Mouse (Mus musculus) limb, embryonic 14.5 days (tissue): ENCODE data around the gene Prss23. TPM values are rescaled to one million over a fixed set of nuclear protein-coding genes. Genes with fewer than 3 reads are reported as not detected.
A peak's percentile ranks its signal among the peaks of the same experiment; 100 is the strongest.

Source experiments
- ATAC-seq: fragments of 200-750 bp; cut with Nextera tagmentation; 2 replicates; pipeline ENCODE4 v1.8.0; 2017; ENCODE audit warnings: low read depth, moderate number of reproducible peaks, moderate TSS enrichment; ENCODE audit not compliant: low FRiP score
- DNase-seq: peaks from one replicate; pipeline ENCODE4 v3.0.0-alpha.2; 2015; ENCODE audit warnings: low spot score
- H3K27ac ChIP-seq: fragments of 300-500 bp; sonication (generic); replicated peaks from 2 replicates; pipeline ENCODE4 v1.5.1; 2014; ENCODE audit warnings: low read depth, mild to moderate bottlenecking, low read length, moderate library complexity, mixed read lengths
- H3K27me3 ChIP-seq: fragments of 300-500 bp; sonication (generic); 2 replicates; pipeline ENCODE4 v1.6.1; 2014; ENCODE audit warnings: low read length, mixed read lengths; ENCODE audit not compliant: control insufficient read depth, insufficient read depth
- H3K36me3 ChIP-seq: fragments of 300-500 bp; sonication (generic); 2 replicates; pipeline ENCODE4 v1.6.1; 2014; ENCODE audit warnings: mild to moderate bottlenecking, low read length, moderate library complexity, mixed read lengths; ENCODE audit not compliant: control insufficient read depth, insufficient read depth
- H3K4me1 ChIP-seq: fragments of 300-500 bp; sonication (generic); 2 replicates; pipeline ENCODE4 v1.6.1; 2014; ENCODE audit warnings: antibody characterized with exemption, low read length, mixed read lengths; ENCODE audit not compliant: control insufficient read depth, insufficient read depth
- H3K4me2 ChIP-seq: fragments of 300-500 bp; sonication (generic); replicated peaks from 2 replicates; pipeline ENCODE4 v1.6.1; 2014; ENCODE audit warnings: low read depth, mild to moderate bottlenecking, low read length, moderate library complexity; ENCODE audit not compliant: severe bottlenecking
- H3K4me3 ChIP-seq: fragments of 300-500 bp; sonication (generic); replicated peaks from 2 replicates; pipeline ENCODE4 v1.5.1; 2014; ENCODE audit warnings: low read length
- H3K9ac ChIP-seq: fragments of 300-500 bp; sonication (generic); 2 replicates; pipeline ENCODE4 v1.6.1; 2014; ENCODE audit warnings: mild to moderate bottlenecking, low read depth, low read length, moderate library complexity; ENCODE audit not compliant: severe bottlenecking
- H3K9me3 ChIP-seq: fragments of 300-500 bp; sonication (generic); 2 replicates; pipeline ENCODE4 v1.6.1; 2016; ENCODE audit warnings: low read length; ENCODE audit not compliant: control insufficient read depth
- POLR2A ChIP-seq: fragments of 200-500 bp; IDR thresholded peaks from 2 replicates; pipeline ENCODE4 v1.8.0; 2012; ENCODE audit warnings: inconsistent platforms, mild to moderate bottlenecking, moderate library complexity, borderline replicate concordance; ENCODE audit not compliant: insufficient read depth, insufficient read length; ENCODE audit errors: extremely low read depth
- WGBS: fragments of 180-500 bp; shearing (Covaris S2); extraction: QIAGEN DNeasy Blood & Tissue Kit; methylation state at CpG from one replicate; pipeline ENCODE4 v1.1.7; 2014; 5-methylcytosine and 5-hydroxymethylcytosine counted together
- polyA plus RNA-seq, 2 experiments: library from polyadenylated mRNA; depleted of rRNA in 1 of 2; stranded (reverse) in 1 of 2; unstranded in 1 of 2; fragments of >200 nt; fragmentation: Nextera tagmentation in 1 of 2; extraction: Ambion mirVana in 1 of 2; gene quantifications; 2 replicates each; pipeline versions ENCODE4 v1.2.1 to v1.2.3; 2012 to 2014

Gene Prss23
- polyA plus RNA-seq, 2 experiments: 60.6 to 76.0 TPM

DNA sequence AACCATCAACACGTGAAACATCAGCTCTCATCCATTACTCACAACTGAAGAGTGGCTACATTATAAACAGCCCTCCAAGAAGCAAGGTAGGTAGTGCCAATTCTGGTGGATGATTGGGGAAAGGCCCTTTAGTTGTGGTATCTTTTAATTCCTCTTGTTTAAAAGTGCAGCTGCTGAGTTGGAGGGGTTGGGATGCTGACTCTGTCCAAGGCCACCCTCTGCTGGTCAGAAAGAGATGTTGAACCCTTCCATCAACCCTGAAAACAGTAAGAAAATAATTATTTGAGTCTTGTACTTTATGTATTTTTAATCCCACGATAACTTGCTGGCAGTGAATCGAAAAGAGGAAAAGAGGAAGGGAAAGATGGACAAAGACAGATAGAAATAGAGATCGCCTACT, 53.5 kb downstream of the Prss23 start:
- H3K4me1 ChIP-seq: no peaks in the 10 kb centered on the region
- no peak overlapping the region for H3K9ac ChIP-seq
- no peaks in the 10 kb centered on the region for H3K36me3 ChIP-seq
- H3K4me2 ChIP-seq: no peak overlapping the region
- no peak for ATAC-seq
- 48% methylated on average over 4 of the region's 4 CpGs for WGBS
- H3K27me3 ChIP-seq: no peaks in the 10 kb centered on the region
- peak; percentile 42 for DNase-seq
- H3K9me3 ChIP-seq: no peaks in the 10 kb centered on the region
- H3K27ac ChIP-seq: no peak overlapping the region
- no peak for TF ChIP-seq POLR2A
- H3K4me3 ChIP-seq: no peak overlapping the region

DNA sequence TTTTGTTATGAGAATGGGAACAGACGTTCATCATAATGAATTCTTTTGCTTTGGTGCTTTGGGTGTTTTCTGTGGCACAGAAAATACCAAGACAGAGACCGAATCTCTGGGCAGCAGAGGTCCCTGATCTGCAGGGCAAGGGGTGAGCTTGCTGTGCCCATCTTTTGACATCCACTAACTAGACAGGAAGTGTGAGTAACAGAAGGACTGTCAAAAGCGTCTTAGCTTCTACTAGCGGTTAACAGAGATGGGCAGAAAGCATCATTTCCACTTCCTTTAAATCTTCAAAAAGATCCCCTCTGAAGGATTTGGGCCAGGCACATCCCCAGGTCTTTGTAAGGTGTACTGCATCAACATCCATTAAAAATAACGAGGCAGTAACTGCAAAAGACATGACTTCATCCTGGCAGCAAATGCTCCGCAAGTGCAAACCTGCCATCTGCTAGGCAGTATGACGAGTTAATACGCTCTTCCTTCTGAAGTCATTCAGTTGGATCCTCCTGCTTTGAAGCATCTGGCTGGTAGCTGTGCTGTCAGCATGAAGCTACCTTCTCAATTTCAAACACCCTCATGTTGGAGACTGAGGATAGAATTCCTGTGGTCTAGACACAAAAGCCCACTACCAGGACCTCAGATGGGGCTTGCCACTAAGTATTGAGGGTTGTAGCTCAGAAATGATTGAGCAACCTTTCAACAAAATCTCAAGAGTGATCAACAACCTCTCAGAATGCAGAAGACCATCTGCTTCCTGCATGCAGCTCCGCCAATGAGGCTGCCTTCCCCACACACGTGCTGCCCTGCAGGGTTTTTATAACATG, 63.0 kb downstream of the Prss23 start:
- Histone ChIP-seq H3K4me3 (no peak overlapping the region), H3K4me1 (peaks cover 26% of the 10 kb centered on the region), H3K36me3 (no peaks in the 10 kb centered on the region), H3K9ac (no peak overlapping the region), H3K9me3 (no peaks in the 10 kb centered on the region), H3K27ac (no peak overlapping the region), H3K4me2 (no peak overlapping the region), H3K27me3 (no peaks in the 10 kb centered on the region)
- WGBS: 30% methylated on average over 10 of the region's 10 CpGs
- DNase-seq: peak; percentile 46
- TF ChIP-seq POLR2A: no peak
- peak; percentile 58 for ATAC-seq

DNA sequence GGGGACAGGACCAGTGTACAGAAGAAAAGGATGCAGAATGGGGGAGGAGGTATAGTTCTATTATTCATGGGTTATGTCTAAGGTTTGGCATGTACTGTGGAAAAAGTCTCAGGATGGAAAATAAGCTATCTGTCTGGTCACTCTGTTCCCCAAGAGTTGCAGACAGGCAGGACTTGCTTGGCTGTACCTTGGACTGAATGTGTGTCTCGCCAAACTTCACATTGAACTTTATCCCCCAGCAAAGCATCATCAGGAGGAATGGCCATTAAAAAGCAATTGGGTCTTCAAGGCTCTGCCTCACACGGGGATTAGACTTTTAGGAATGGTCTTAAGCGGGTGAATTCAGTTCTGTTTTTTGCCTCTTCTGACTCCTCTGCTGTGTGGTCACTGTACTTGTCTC, 63.7 kb downstream of the Prss23 start:
- no peaks in the 10 kb centered on the region for H3K9me3 ChIP-seq
- H3K27ac ChIP-seq: no peak overlapping the region
- WGBS: 61% methylated on average over 3 of the region's 3 CpGs
- no peak overlapping the region for H3K4me3 ChIP-seq
- ATAC-seq (no peak), DNase-seq (no peak)
- no peak for TF ChIP-seq POLR2A
- H3K4me2 ChIP-seq: no peak overlapping the region
- peaks cover 26% of the 10 kb centered on the region for H3K4me1 ChIP-seq
- H3K36me3 ChIP-seq: no peaks in the 10 kb centered on the region
- H3K27me3 ChIP-seq: no peaks in the 10 kb centered on the region
- no peak overlapping the region for H3K9ac ChIP-seq

DNA sequence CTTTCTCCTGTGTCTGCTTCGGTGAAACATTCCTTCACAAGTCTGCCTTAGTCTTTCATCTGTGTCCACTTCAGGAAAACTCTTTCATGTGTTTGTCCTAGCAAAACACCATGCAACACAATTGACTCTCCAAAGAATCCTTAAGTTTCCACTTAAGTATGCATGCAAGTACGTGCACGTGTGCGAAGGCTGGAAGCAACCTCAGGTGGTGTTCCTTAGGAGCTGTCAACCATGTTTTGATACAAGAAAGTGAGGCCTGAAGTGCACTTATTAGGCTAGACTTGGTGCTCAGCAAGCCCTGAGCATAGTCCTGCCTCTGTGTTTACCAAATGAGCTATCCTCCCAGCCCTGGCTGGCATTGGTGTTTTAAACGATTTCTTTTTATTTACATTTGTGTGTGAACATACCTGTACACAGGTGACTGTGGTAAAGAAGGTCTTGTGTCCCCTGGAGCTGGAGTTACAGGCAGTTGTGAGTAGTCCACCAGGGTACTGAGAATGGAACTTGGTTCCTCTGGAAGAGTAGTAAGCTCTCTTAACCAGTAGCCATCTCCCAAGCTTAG, 64.3 kb downstream of the Prss23 start:
- Histone ChIP-seq H3K4me3 (no peak overlapping the region), H3K36me3 (no peaks in the 10 kb centered on the region), H3K9ac (no peak overlapping the region), H3K27me3 (no peaks in the 10 kb centered on the region), H3K9me3 (no peaks in the 10 kb centered on the region), H3K27ac (no peak overlapping the region), H3K4me2 (no peak overlapping the region), H3K4me1 (peaks cover 26% of the 10 kb centered on the region)
- no peak for TF ChIP-seq POLR2A
- WGBS: 86% methylated on average over 5 of the region's 5 CpGs
- ATAC-seq: no peak
- DNase-seq: no peak

DNA sequence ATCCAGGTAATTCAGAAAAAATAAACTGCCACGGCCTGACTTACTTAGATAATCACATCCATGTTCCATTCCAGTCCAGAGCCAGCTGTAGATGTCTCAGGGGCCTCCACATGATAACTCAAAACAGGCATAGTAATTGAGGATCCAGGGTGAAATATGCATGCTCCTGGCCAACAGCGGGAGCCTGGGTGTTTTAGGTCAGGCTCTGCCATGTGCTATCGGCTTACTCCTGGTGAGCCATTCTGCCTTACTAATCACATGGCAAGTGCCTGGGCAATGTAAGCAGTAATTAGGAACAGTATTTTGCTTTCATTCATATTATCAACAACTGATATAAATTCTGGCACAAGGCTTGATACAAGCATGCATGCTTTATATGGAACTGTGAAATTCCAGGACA, 65.6 kb downstream of the Prss23 start:
- H3K9me3 ChIP-seq: no peaks in the 10 kb centered on the region
- peak; percentile 65 for DNase-seq
- H3K36me3 ChIP-seq: no peaks in the 10 kb centered on the region
- no peak overlapping the region for H3K9ac ChIP-seq
- H3K4me1 ChIP-seq: peaks cover 35% of the 10 kb centered on the region
- peak; percentile 68; the same call in 1 of the 2 replicates for ATAC-seq
- WGBS: 23% methylated on average over 3 of the region's 3 CpGs
- no peak for TF ChIP-seq POLR2A
- no peak overlapping the region for H3K27ac ChIP-seq
- H3K4me3 ChIP-seq: no peak overlapping the region
- no peak overlapping the region for H3K4me2 ChIP-seq
- no peaks in the 10 kb centered on the region for H3K27me3 ChIP-seq
